Mouse (Mus musculus): ENCODE data around the gene Sfpq.
A peak's percentile ranks its signal among the peaks of the same experiment; 100 is the strongest.

DNA sequence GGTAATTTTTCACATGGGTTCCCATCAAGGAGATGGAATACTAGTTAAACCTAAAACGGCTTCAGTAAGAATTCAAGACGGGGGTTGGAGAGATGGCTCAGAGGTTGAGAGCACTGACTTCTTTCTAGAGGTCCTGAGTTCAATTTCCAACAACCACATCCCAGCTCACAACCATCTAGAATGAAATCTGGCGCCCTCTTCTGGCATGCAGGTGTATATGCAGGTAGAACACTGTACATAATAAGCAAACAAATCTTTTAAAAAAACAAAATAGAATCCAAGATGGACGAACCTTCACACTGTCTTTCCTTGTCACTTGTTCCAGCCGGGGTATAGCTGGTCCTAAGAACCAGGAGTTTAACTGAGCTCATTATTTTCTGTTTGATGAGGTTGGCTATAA, 28.8 kb upstream of the Sfpq start:
- TF ChIP-seq HCFC1 (IDR thresholded peaks at IDR 0.05; ENCODE audit: borderline replicate concordance, insufficient read depth, low read length): no peak
- 0 out of 2 replicates have a peak, but pooled peaks have one; percentile 24 for TF ChIP-seq ZNF384 (IDR thresholded peaks at IDR 0.05; ENCODE audit: low read depth, low read length)
